In the genomic region with DNA sequence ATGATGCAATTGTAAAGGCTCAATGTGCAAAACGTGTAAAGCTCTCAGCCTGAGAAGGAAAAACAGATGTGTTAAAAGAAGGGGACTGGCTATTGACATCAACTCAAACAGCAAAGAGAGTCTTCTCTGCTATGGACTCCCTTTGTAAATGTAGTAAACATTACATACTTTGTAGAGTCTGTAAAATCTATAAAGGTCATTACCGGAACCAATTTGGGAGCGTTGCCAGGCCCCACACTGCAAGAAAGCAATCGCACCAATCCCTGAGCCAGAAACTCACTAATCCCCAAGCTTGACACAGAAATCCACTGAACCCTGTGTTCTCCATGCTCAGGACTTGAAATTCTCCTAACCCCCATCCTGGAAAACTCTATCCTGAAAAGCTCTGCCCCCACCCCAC, we compare ENCODE assay signal across 12 mouse cellular contexts.
"Had no signal": no experiment of that assay in that cellular context is flagged by ENCODE, and none has a peak within 500 bp of the region (broad histone marks: within the 10 kb centered on the region; RNA-seq: fewer than 3 reads in every experiment).

No protein-coding gene starts in this region.

- DNase-seq: layer of hippocampus, adult 9-11 months; layer of hippocampus, postnatal 36 days; liver; liver, embryonic 13.5 days; liver, postnatal 0 days; right cerebral cortex, postnatal 25 days; thymus, postnatal 4 days had no signal

- H3K36me3 ChIP-seq: liver, embryonic 13.5 days; midbrain, embryonic 10.5 days; midbrain, embryonic 15.5 days; neural tube, embryonic 12.5 days had no signal

- H3K27me3 ChIP-seq: liver, embryonic 13.5 days; midbrain, embryonic 15.5 days; neural tube, embryonic 12.5 days had no signal

- H3K4me2 ChIP-seq: liver, embryonic 13.5 days; midbrain, embryonic 15.5 days; neural tube, embryonic 12.5 days had no signal

- H3K4me3 ChIP-seq: liver, embryonic 13.5 days; midbrain, embryonic 10.5 days; midbrain, embryonic 15.5 days; neural tube, embryonic 12.5 days had no signal

- H3K9me3 ChIP-seq: liver, embryonic 13.5 days; midbrain, embryonic 10.5 days; midbrain, embryonic 15.5 days; neural tube, embryonic 12.5 days had no signal

- H3K27ac ChIP-seq: liver, embryonic 13.5 days; midbrain, embryonic 10.5 days; midbrain, embryonic 15.5 days; neural tube, embryonic 12.5 days; stomach, postnatal 0 days had no signal

- H3K9ac ChIP-seq: liver, embryonic 13.5 days; liver, postnatal 0 days; midbrain, embryonic 15.5 days; neural tube, embryonic 12.5 days had no signal

- ATAC-seq: intestine, embryonic 16.5 days; liver, postnatal 0 days; midbrain, embryonic 15.5 days had no signal

- H3K4me1 ChIP-seq: liver, embryonic 13.5 days; midbrain, embryonic 10.5 days; midbrain, embryonic 15.5 days; neural tube, embryonic 12.5 days had no signal
